Mouse (Mus musculus): ENCODE results near the gene Rrm2.
"Not testable (repeated sequence)": the region's sequence is repeated elsewhere in the genome, so short reads cannot be mapped to it uniquely, and the experiment has no call there.

The Rrm2 gene

GRCm38 (mm10) chr12:24705502-24706263 is 2.4 kb upstream of the Rrm2 start:
- no peak for DNase-seq (ENCODE audit: low spot score in 2 of 2)

GRCm38 (mm10) chr12:24706764-24707479 is 1.1 kb upstream of the Rrm2 start:
- DNase-seq (ENCODE audit: low spot score in 2 of 2) = no peak

- no peak for DNase-seq (ENCODE audit: low spot score in 2 of 2)
These were observed 600 bp upstream of the Rrm2 start for GRCm38 (mm10) chr12:24707480-24707802.

GRCm38 (mm10) chr12:24708824-24709218 is 780 bp downstream of the Rrm2 start:
- peak in 1 of 2 experiments; percentile 28 for DNase-seq (ENCODE audit: low spot score in 2 of 2)

- peak; percentile 65 to 69 for DNase-seq (ENCODE audit: low spot score in 2 of 2)
These were observed 1.4 kb downstream of the Rrm2 start for GRCm38 (mm10) chr12:24709409-24709808.

GRCm38 (mm10) chr12:24709831-24710508 is 1.9 kb downstream of the Rrm2 start:
- DNase-seq (ENCODE audit: low spot score in 2 of 2) = peak in 1 of 2 experiments; percentile 41

- DNase-seq (ENCODE audit: low spot score in 2 of 2) = no peak
These were observed 2.6 kb downstream of the Rrm2 start for GRCm38 (mm10) chr12:24710672-24711071.

GRCm38 (mm10) chr12:24712396-24712795 is 4.4 kb downstream of the Rrm2 start:
- DNase-seq (ENCODE audit: low spot score in 2 of 2) = no peak

- no peak for DNase-seq (ENCODE audit: low spot score in 2 of 2)
These were observed 6.7 kb downstream of the Rrm2 start for GRCm38 (mm10) chr12:24714579-24715255.

GRCm38 (mm10) chr12:24715268-24715896 is 7.3 kb downstream of the Rrm2 start:
- DNase-seq (ENCODE audit: low spot score in 2 of 2) = no peak

GRCm38 (mm10) chr12:24716721-24717301 is 8.8 kb downstream of the Rrm2 start:
- DNase-seq (ENCODE audit: low spot score in 2 of 2) = no peak

- DNase-seq (ENCODE audit: low spot score in 2 of 2) = no peak
These were observed 15.4 kb downstream of the Rrm2 start for GRCm38 (mm10) chr12:24723434-24723833.

- DNase-seq (ENCODE audit: low spot score in 2 of 2) = peak in 1 of 2 experiments; percentile 45
These were observed 15.8 kb downstream of the Rrm2 start for GRCm38 (mm10) chr12:24723859-24724258.

- DNase-seq (ENCODE audit: low spot score in 2 of 2) = no peak
These were observed 16.3 kb downstream of the Rrm2 start for GRCm38 (mm10) chr12:24724369-24724768.

- peak; percentile 48 to 53 for DNase-seq (ENCODE audit: low spot score in 2 of 2)
These were observed 26.9 kb downstream of the Rrm2 start for GRCm38 (mm10) chr12:24734828-24735394.

- DNase-seq (ENCODE audit: low spot score in 2 of 2) = no peak
These were observed 28.9 kb downstream of the Rrm2 start for GRCm38 (mm10) chr12:24736956-24737355.

- no peak for DNase-seq (ENCODE audit: low spot score in 2 of 2)
These were observed 31.9 kb downstream of the Rrm2 start for GRCm38 (mm10) chr12:24739963-24740362.

GRCm38 (mm10) chr12:24741535-24741934 is 33.5 kb downstream of the Rrm2 start:
- not testable (repeated sequence) for DNase-seq (ENCODE audit: low spot score in 2 of 2)

- DNase-seq (ENCODE audit: low spot score in 2 of 2) = no peak
These were observed 36.3 kb downstream of the Rrm2 start for GRCm38 (mm10) chr12:24744309-24744708.

- DNase-seq (ENCODE audit: low spot score in 2 of 2) = no peak
These were observed 38.7 kb downstream of the Rrm2 start for GRCm38 (mm10) chr12:24746579-24747296.

All from urinary bladder, adult 18-20 months (tissue).